Mouse (Mus musculus): ENCODE measurements around the gene 1700016C15Rik.

Gene 1700016C15Rik

GRCm38 (mm10) chr1:177797151-177797755 lies 67.6 kb downstream of the 1700016C15Rik start:
- DNase-seq, result no peak
